Mouse (Mus musculus) bone marrow macrophage, adult 2 months (primary cell): ENCODE data around the gene Ak2.
A peak's percentile ranks its signal among the peaks of the same experiment; 100 is the strongest.

ENCODE experiments used
- CTCF ChIP-seq: IDR thresholded peaks from 2 replicates; pipeline ENCODE4 v1.5.1; 2012; ENCODE audit warnings: low read depth, mild to moderate bottlenecking, low read length, moderate library complexity
- POLR2A ChIP-seq: IDR thresholded peaks from 2 replicates; pipeline ENCODE4 v1.6.1; 2012; ENCODE audit warnings: mild to moderate bottlenecking, low read depth, low read length, borderline replicate concordance

- TF ChIP-seq CTCF (0 out of 2 replicates have a peak, but pooled peaks have one; percentile 1), POLR2A (no peak)
Measured at GRCm38 (mm10) chr4:129058207-129059092, 66.7 kb downstream of the Ak2 start, which contains the start of gene Rnf19b.
